Mouse (Mus musculus) heart, embryonic 13.5 days (tissue): ENCODE measurements at regions not wholly inside any gene's neighbourhood (a gene's known extent, or its start where the extent isn't known, plus 50 kb on each side); places are given as distances from the start of the nearest gene placed in this dataset.

Experiments used
- ATAC-seq: fragments of 200-750 bp; cut with Nextera tagmentation; 2 replicates; pipeline ENCODE4 v1.8.0; 2017; ENCODE audit warnings: moderate TSS enrichment; ENCODE audit not compliant: insufficient number of reproducible peaks, low FRiP score, low TSS enrichment; ENCODE audit errors: extremely low read depth
- H3K27ac ChIP-seq: fragments of 300-500 bp; sonication (generic); replicated peaks from 2 replicates; pipeline ENCODE4 v1.5.1; 2015; ENCODE audit warnings: moderate library complexity, mild to moderate bottlenecking, inconsistent platforms
- H3K27me3 ChIP-seq: fragments of 300-500 bp; sonication (generic); replicated peaks from 2 replicates; pipeline ENCODE4 v1.6.1; 2015; ENCODE audit warnings: mild to moderate bottlenecking, inconsistent platforms
- H3K36me3 ChIP-seq: fragments of 300-500 bp; sonication (generic); 2 replicates; pipeline ENCODE4 v1.6.1; 2015; ENCODE audit warnings: mild to moderate bottlenecking, inconsistent platforms
- H3K4me1 ChIP-seq: fragments of 300-500 bp; sonication (generic); 2 replicates; pipeline ENCODE4 v1.6.1; 2015; ENCODE audit warnings: inconsistent platforms
- H3K4me2 ChIP-seq: fragments of 300-500 bp; sonication (generic); 2 replicates; pipeline ENCODE4 v1.6.1; 2015; ENCODE audit warnings: inconsistent platforms, mild to moderate bottlenecking, moderate library complexity
- H3K4me3 ChIP-seq: fragments of 300-500 bp; sonication (generic); 2 replicates; pipeline ENCODE4 v1.5.1; 2015; ENCODE audit warnings: moderate library complexity, mild to moderate bottlenecking, inconsistent platforms
- H3K9ac ChIP-seq: fragments of 300-500 bp; sonication (generic); 2 replicates; pipeline ENCODE4 v1.6.1; 2015; ENCODE audit warnings: inconsistent platforms, mild to moderate bottlenecking, moderate library complexity
- H3K9me3 ChIP-seq: fragments of 300-500 bp; sonication (generic); 2 replicates; pipeline ENCODE4 v1.6.1; 2016; ENCODE audit warnings: inconsistent platforms
- WGBS: fragments of 180-500 bp; shearing (Covaris S2); methylation state at CpG from one replicate; pipeline ENCODE4 v1.1.7; 2015; ENCODE audit warnings: mixed read lengths; 5-methylcytosine and 5-hydroxymethylcytosine counted together

GRCm38 (mm10) chr13:39881066-39881465, 480.2 kb downstream of the Ofcc1 start:
- H3K4me1 ChIP-seq, result no peaks in the 10 kb centered on the region
- H3K9me3 ChIP-seq, result no peaks in the 10 kb centered on the region
- no peak overlapping the region for H3K27ac ChIP-seq
- H3K27me3 ChIP-seq, result no peaks in the 10 kb centered on the region
- H3K4me2 ChIP-seq, result no peak overlapping the region
- WGBS, result 87% methylated on average over 7 of the region's 7 CpGs
- H3K36me3 ChIP-seq, result no peaks in the 10 kb centered on the region
- ATAC-seq, result no peak
- no peak overlapping the region for H3K4me3 ChIP-seq
- no peak overlapping the region for H3K9ac ChIP-seq

- no peak overlapping the region for H3K9ac ChIP-seq
- H3K4me2 ChIP-seq, result no peak overlapping the region
- H3K4me3 ChIP-seq, result no peak overlapping the region
- H3K9me3 ChIP-seq, result no peaks in the 10 kb centered on the region
- no peaks in the 10 kb centered on the region for H3K27me3 ChIP-seq
- no peaks in the 10 kb centered on the region for H3K4me1 ChIP-seq
- H3K27ac ChIP-seq, result no peak overlapping the region
- no peak for ATAC-seq
- H3K36me3 ChIP-seq, result no peaks in the 10 kb centered on the region
- WGBS, result 46% methylated on average over 2 of the region's 2 CpGs
These were observed 481.1 kb downstream of the Ofcc1 start for GRCm38 (mm10) chr13:39880136-39880535.

- no peaks in the 10 kb centered on the region for H3K9me3 ChIP-seq
- WGBS, result 77% methylated on average over 16 of the region's 16 CpGs
- H3K4me3 ChIP-seq, result no peak overlapping the region
- no peak overlapping the region for H3K9ac ChIP-seq
- no peaks in the 10 kb centered on the region for H3K4me1 ChIP-seq
- H3K4me2 ChIP-seq, result no peak overlapping the region
- ATAC-seq, result no peak
- no peaks in the 10 kb centered on the region for H3K36me3 ChIP-seq
- no peak overlapping the region for H3K27ac ChIP-seq
- H3K27me3 ChIP-seq, result no peaks in the 10 kb centered on the region
These were observed 483.7 kb downstream of the Ofcc1 start for GRCm38 (mm10) chr13:39877361-39878141.

- no peaks in the 10 kb centered on the region for H3K27me3 ChIP-seq
- 67% methylated on average over 6 of the region's 6 CpGs for WGBS
- no peaks in the 10 kb centered on the region for H3K4me1 ChIP-seq
- no peak overlapping the region for H3K4me2 ChIP-seq
- ATAC-seq, result no peak
- no peaks in the 10 kb centered on the region for H3K9me3 ChIP-seq
- no peak overlapping the region for H3K27ac ChIP-seq
- H3K36me3 ChIP-seq, result no peaks in the 10 kb centered on the region
- no peak overlapping the region for H3K4me3 ChIP-seq
- H3K9ac ChIP-seq, result no peak overlapping the region
These were observed 508.9 kb downstream of the Ofcc1 start for GRCm38 (mm10) chr13:39852257-39852800.

GRCm38 (mm10) chr13:39849391-39849790, 511.9 kb downstream of the Ofcc1 start:
- H3K9ac ChIP-seq, result no peak overlapping the region
- ATAC-seq, result no peak
- no peaks in the 10 kb centered on the region for H3K9me3 ChIP-seq
- no peaks in the 10 kb centered on the region for H3K27me3 ChIP-seq
- H3K4me2 ChIP-seq, result no peak overlapping the region
- 75% methylated on average over 1 of the region's 1 CpGs for WGBS
- H3K27ac ChIP-seq, result no peak overlapping the region
- H3K4me1 ChIP-seq, result no peaks in the 10 kb centered on the region
- no peaks in the 10 kb centered on the region for H3K36me3 ChIP-seq
- no peak overlapping the region for H3K4me3 ChIP-seq

- no peaks in the 10 kb centered on the region for H3K27me3 ChIP-seq
- no peaks in the 10 kb centered on the region for H3K4me1 ChIP-seq
- H3K4me3 ChIP-seq, result no peak overlapping the region
- no peak overlapping the region for H3K9ac ChIP-seq
- WGBS, result 57% methylated on average over 5 of the region's 5 CpGs
- ATAC-seq, result no peak
- H3K36me3 ChIP-seq, result no peaks in the 10 kb centered on the region
- no peaks in the 10 kb centered on the region for H3K9me3 ChIP-seq
- H3K4me2 ChIP-seq, result no peak overlapping the region
- no peak overlapping the region for H3K27ac ChIP-seq
These were observed 525.1 kb downstream of the Ofcc1 start for GRCm38 (mm10) chr13:39836053-39836584.

GRCm38 (mm10) chr13:39835302-39835701, 525.9 kb downstream of the Ofcc1 start:
- no peaks in the 10 kb centered on the region for H3K9me3 ChIP-seq
- ATAC-seq, result no peak
- 45% methylated on average over 5 of the region's 5 CpGs for WGBS
- H3K27me3 ChIP-seq, result no peaks in the 10 kb centered on the region
- no peak overlapping the region for H3K27ac ChIP-seq
- H3K4me3 ChIP-seq, result no peak overlapping the region
- H3K4me1 ChIP-seq, result no peaks in the 10 kb centered on the region
- H3K4me2 ChIP-seq, result no peak overlapping the region
- no peak overlapping the region for H3K9ac ChIP-seq
- no peaks in the 10 kb centered on the region for H3K36me3 ChIP-seq

- H3K4me1 ChIP-seq, result no peaks in the 10 kb centered on the region
- no peaks in the 10 kb centered on the region for H3K9me3 ChIP-seq
- WGBS, result 63% methylated on average over 9 of the region's 9 CpGs
- no peaks in the 10 kb centered on the region for H3K36me3 ChIP-seq
- H3K9ac ChIP-seq, result no peak overlapping the region
- H3K4me3 ChIP-seq, result no peak overlapping the region
- no peaks in the 10 kb centered on the region for H3K27me3 ChIP-seq
- no peak overlapping the region for H3K27ac ChIP-seq
- no peak for ATAC-seq
- H3K4me2 ChIP-seq, result no peak overlapping the region
These were observed 526.6 kb downstream of the Ofcc1 start for GRCm38 (mm10) chr13:39834521-39835245.

- 0 out of 2 replicates have a peak overlapping the region, but pooled peaks have one; percentile 13 for H3K27ac ChIP-seq
These were observed 537.2 kb downstream of the Ofcc1 start for GRCm38 (mm10) chr13:39823965-39824555.

GRCm38 (mm10) chr13:39823346-39823954, 537.8 kb downstream of the Ofcc1 start:
- no peak for ATAC-seq
- Histone ChIP-seq H3K9me3 (no peaks in the 10 kb centered on the region), H3K4me1 (peaks cover 22% of the 10 kb centered on the region), H3K9ac (peak overlapping the region; percentile 64), H3K36me3 (no peaks in the 10 kb centered on the region), H3K27ac (0 out of 2 replicates have a peak overlapping the region, but pooled peaks have one; percentile 13), H3K4me3 (peak overlapping the region; percentile 54), H3K27me3 (no peaks in the 10 kb centered on the region), H3K4me2 (peak overlapping the region; percentile 73)
- 7% methylated on average over 15 of the region's 15 CpGs for WGBS

More at GRCm38 (mm10) chr13:39823965-39824555, 537.2 kb downstream of the Ofcc1 start:
- Histone ChIP-seq H3K27me3 (no peaks in the 10 kb centered on the region), H3K9me3 (no peaks in the 10 kb centered on the region), H3K4me2 (peak overlapping the region; percentile 73), H3K4me3 (peak overlapping the region; percentile 54), H3K36me3 (no peaks in the 10 kb centered on the region), H3K9ac (peak overlapping the region; percentile 64), H3K4me1 (peaks cover 22% of the 10 kb centered on the region)
- WGBS, result 2% methylated on average over 20 of the region's 20 CpGs
- no peak for ATAC-seq

- Histone ChIP-seq H3K36me3 (no peaks in the 10 kb centered on the region), H3K4me3 (no peak overlapping the region), H3K4me2 (no peak overlapping the region), H3K4me1 (no peaks in the 10 kb centered on the region), H3K27ac (no peak overlapping the region), H3K27me3 (no peaks in the 10 kb centered on the region), H3K9ac (no peak overlapping the region), H3K9me3 (no peaks in the 10 kb centered on the region)
- WGBS, result 62% methylated on average over 5 of the region's 5 CpGs
- ATAC-seq, result no peak
These were observed 586.7 kb downstream of the Ofcc1 start for GRCm38 (mm10) chr13:39774554-39774953.
